Mouse (Mus musculus): Measurements from ENCODE around the gene Trpt1. TPM values are rescaled to one million over a fixed set of nuclear protein-coding genes. Genes with fewer than 3 reads are reported as not detected.

Trpt1 gene
- total RNA-seq, 2 experiments from 2014 or later: 17.6 to 21.4 TPM

GRCm38 (mm10) chr19:6992011-6992858, 3.7 kb upstream of the Trpt1 start, which contains the start of gene Dnajc4:
Dnajc4 (minus strand) TSS chr19:6992572.
- intact Hi-C loops (cut with DNase I): no loop called here
- DNase-seq: peak; percentile 98

DNA sequence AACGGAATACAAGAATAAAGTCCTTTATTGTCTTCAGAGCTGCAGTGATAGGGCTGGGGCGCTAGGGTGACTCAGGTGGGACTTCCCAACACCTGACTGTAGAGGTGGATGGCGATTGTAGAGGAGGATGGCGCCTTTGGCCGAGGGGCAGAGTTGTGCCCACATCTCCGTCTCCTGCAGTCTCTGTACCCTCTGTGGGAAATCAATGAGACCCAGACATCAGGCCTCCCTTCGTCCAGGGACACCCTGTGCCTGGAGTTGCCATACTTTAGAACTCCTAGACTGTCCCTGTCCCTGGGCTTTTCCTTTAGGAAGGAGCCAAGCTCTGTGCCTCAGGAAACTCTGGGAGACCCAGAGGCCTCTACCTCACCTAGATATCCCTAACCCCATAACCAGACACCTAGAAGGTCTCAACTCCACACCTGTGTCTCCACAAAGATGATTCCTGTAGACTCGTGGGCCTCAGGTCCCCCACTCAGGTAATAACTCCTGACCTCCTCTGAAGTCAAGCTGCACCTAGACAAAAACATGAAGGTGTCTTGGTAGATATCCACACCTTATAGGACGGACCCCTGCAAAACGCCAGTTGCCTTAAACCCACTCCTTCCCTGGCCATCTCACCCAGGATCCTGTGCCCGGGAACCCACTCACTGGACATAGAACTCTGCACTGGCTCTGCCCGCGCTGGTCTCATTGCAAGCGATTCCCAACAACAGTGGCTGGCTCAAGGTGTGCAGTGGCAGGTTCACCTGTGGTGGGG, 2.7 kb upstream of the Trpt1 start:
- intact Hi-C loops (cut with DNase I): no loop called here
- DNase-seq: no peak

GRCm38 (mm10) chr19:6994002-6994401, 1.9 kb upstream of the Trpt1 start:
- DNase-seq: no peak
- intact Hi-C loops (cut with DNase I): no loop called here

GRCm38 (mm10) chr19:6994489-6994888, 1.4 kb upstream of the Trpt1 start:
- DNase-seq: no peak
- intact Hi-C loops (cut with DNase I): no loop called here

DNA sequence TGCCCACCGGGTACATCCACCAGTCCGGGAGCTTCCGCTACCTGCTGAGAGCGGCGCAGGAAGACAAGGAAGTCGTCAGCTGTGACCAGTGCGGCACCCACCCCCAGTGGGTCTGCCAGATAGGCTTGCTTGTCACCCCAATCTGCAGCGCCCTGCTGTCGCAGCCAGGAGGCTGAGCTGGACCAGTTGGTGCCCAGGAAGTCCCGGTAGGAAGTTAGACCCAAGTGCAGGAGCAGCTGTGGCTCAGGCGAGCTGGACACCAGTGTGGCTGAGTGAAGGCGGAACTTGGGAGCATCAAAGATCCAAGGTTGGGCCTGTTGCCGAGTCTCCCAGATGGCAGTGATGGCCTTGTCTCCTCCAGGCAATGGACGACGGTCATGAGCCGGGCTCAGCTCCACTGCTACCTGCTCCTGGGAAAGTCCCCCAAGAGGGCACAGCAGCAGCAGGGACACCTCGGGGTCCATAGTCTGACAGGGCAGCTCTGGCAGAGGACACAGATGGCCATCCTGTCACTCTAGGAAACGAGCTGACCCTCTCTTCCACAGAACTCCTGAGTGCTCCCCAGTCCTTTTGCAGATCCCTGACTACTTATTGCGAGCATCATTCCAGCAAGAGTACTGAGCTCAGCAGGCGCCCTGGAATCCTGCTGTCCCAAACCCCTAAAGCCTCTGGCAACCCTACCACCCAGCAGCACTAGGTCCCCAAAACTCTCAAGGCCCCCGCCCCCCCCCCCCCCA, 508 bp upstream of the Trpt1 start:
- intact Hi-C loops (cut with DNase I): no loop called here
- DNase-seq: peak; percentile 63

DNA sequence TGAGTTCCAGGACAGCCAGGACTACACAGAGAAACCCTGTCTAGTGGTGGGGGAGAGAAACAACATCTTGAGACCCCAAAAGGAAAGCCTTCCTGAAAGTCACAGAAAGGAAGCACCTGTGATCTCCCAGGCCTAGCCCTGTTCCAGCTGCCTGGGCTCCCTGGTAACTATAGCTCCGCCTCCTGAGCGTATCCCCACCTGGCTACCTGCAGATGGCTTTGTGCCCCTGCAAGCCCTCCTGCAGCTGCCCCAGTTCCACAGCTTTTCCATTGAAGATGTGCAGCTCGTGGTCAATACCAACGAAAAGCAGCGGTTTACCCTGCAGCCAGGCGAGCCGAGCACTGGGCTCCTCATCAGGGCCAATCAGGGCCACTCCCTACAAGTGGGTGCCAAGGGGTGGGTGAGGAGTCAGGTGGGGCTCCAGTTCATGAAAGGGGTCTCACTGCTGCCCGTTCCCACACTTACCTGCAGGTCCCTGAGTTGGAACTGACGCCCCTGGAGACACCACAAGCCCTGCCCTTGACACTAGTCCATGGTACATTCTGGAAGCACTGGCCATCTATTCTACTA, 1.9 kb downstream of the Trpt1 start:
- no peak for DNase-seq
- intact Hi-C loops (cut with DNase I): no loop called here

GRCm38 (mm10) chr19:6999360-7000063, 3.6 kb downstream of the Trpt1 start:
- DNase-seq: no peak
- intact Hi-C loops (cut with DNase I): no loop called here

GRCm38 (mm10) chr19:7006892-7007593, 11.1 kb downstream of the Trpt1 start:
- intact Hi-C loops (cut with DNase I): no loop called here
- DNase-seq: no peak

- no peak for DNase-seq
These were observed 16.5 kb downstream of the Trpt1 start for GRCm38 (mm10) chr19:7012426-7012825.

GRCm38 (mm10) chr19:7013984-7014383, 18.1 kb downstream of the Trpt1 start:
- no peak for DNase-seq
- intact Hi-C loops (cut with DNase I): no loop called here

More at GRCm38 (mm10) chr19:7012426-7012825, 16.5 kb downstream of the Trpt1 start:
- intact Hi-C loops (cut with DNase I): no loop called here

GRCm38 (mm10) chr19:7014481-7015135, 18.7 kb downstream of the Trpt1 start:
- intact Hi-C loops (cut with DNase I): no loop called here
- peak; percentile 60 for DNase-seq

GRCm38 (mm10) chr19:7017541-7018457, 21.9 kb downstream of the Trpt1 start:
- DNase-seq: no peak
- intact Hi-C loops (cut with DNase I): no loop called here

DNA sequence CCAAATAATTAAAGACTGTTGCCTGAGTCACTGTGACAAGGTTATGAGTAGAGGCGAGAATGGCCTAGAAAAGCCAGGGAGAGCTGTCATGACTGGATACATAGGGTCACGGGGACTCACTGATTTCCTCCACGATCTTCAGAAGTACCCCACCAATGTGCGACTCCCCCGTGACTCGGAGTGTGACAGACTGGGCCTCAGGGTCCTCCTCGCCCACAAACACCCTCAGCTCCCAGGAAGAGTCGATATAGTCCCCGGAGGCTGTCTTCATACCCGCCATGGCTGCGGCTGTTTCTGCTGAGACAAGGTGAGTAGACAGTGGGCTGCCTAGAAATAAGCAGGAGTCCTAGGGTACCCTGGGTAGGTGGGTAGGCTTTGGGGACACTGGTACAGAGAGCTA, 22.6 kb downstream of the Trpt1 start:
- intact Hi-C loops (cut with DNase I): no loop called here
- no peak for DNase-seq

DNA sequence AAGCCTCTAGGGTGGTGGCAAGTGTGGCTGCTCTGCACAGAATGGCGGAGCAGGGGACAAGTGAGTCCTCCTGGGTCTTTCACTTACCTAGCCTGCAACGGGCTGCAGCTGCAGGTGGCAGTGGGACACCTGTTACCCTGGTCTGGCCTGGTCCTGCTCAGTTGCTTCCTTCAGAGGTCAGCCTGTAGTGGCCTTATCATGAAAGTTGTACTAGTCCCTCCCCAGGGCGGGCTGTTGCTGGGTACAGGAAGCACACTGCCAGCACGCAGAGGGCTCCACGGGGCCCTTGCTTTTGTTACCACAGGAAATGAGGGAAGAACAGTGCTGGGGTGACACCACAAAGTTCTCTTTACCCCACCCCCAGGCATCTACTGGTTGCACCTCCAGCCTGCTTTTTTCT, 23.3 kb downstream of the Trpt1 start, which contains the start of gene Fermt3:
Gene Fermt3 (minus strand): TSS at position 279 of the 400 bp plus-strand sequence.
- intact Hi-C loops (cut with DNase I): no loop called here

GRCm38 (mm10) chr19:7020224-7020641, 24.3 kb downstream of the Trpt1 start:
- peak; percentile 45 for DNase-seq
- intact Hi-C loops (cut with DNase I): no loop called here

More for the DNA sequence above, 23.3 kb downstream of the Trpt1 start, which contains the start of gene Fermt3:
- DNase-seq: no peak

GRCm38 (mm10) chr19:7029531-7029930, 33.6 kb downstream of the Trpt1 start:
- no peak for DNase-seq
- intact Hi-C loops (cut with DNase I): no loop called here

GRCm38 (mm10) chr19:7034006-7034405, 38.1 kb downstream of the Trpt1 start:
- no peak for DNase-seq
- intact Hi-C loops (cut with DNase I): no loop called here

All from left cerebral cortex, postnatal 4 days (tissue).